Mouse (Mus musculus) cortical plate, adult 2 months (tissue): ENCODE data around the gene Cavin4. TPM values are rescaled to one million over a fixed set of nuclear protein-coding genes. Genes with fewer than 3 reads are reported as not detected.
A peak's percentile ranks its signal among the peaks of the same experiment; 100 is the strongest.
"Not testable (repeated sequence)": the region's sequence is repeated elsewhere in the genome, so short reads cannot be mapped to it uniquely, and the experiment has no call there.

Experiments used
- H3K27ac ChIP-seq: fragments of 200-500 bp; 2 replicates; pipeline ENCODE4 v1.5.1; 2012; ENCODE audit warnings: low read length, control low read depth, inconsistent platforms; ENCODE audit not compliant: insufficient read depth
- H3K4me1 ChIP-seq: fragments of 200-500 bp; 2 replicates; pipeline ENCODE4 v1.6.1; 2011; ENCODE audit warnings: low read length; ENCODE audit not compliant: control insufficient read depth, insufficient read depth
- H3K4me3 ChIP-seq: fragments of 200-500 bp; 2 replicates; pipeline ENCODE4 v1.5.1; 2011; ENCODE audit warnings: mild to moderate bottlenecking, low read length, control low read depth; ENCODE audit not compliant: insufficient read depth
- CTCF ChIP-seq: fragments of 200-500 bp; IDR thresholded peaks from 2 replicates; pipeline ENCODE4 v1.5.1; 2011; ENCODE audit warnings: mild to moderate bottlenecking, control low read depth, low read length; ENCODE audit not compliant: insufficient read depth; ENCODE audit errors: extremely low read depth
- POLR2A ChIP-seq: fragments of 200-500 bp; IDR thresholded peaks from 2 replicates; pipeline ENCODE4 v1.6.1; 2011; ENCODE audit warnings: mild to moderate bottlenecking, low read length, control low read depth; ENCODE audit not compliant: insufficient read depth; ENCODE audit errors: extremely low read depth
- polyA plus RNA-seq: library from polyadenylated mRNA; depleted of rRNA; stranded (reverse); fragments of >200 nt; gene quantifications from 2 replicates; pipeline ENCODE4 v1.2.3, GENCODE M21; 2012

The Cavin4 gene
- polyA plus RNA-seq, 1 experiment, result 0.90 TPM

- peak overlapping the region; percentile 70; the same call in 1 of the 2 replicates for H3K27ac ChIP-seq
- no peak overlapping the region for H3K4me3 ChIP-seq
- H3K4me1 ChIP-seq, result peaks cover 4% of the 10 kb centered on the region; the same call in 1 of the 2 replicates
- TF ChIP-seq CTCF, result no peak
Measured at GRCm38 (mm10) chr4:48660619-48661575, 2.4 kb upstream of the Cavin4 start.

GRCm38 (mm10) chr4:48664021-48664420, 707 bp downstream of the Cavin4 start:
- no peak for TF ChIP-seq POLR2A
- TF ChIP-seq CTCF, result no peak
- Histone ChIP-seq H3K4me1 (peaks cover 4% of the 10 kb centered on the region; the same call in 1 of the 2 replicates), H3K27ac (no peak overlapping the region), H3K4me3 (no peak overlapping the region)

GRCm38 (mm10) chr4:48667279-48667678, 4.0 kb downstream of the Cavin4 start:
- Histone ChIP-seq H3K4me3 (no peak overlapping the region), H3K27ac (no peak overlapping the region), H3K4me1 (no peaks in the 10 kb centered on the region)
- no peak for TF ChIP-seq CTCF
- TF ChIP-seq POLR2A, result no peak

GRCm38 (mm10) chr4:48672915-48673314, 9.6 kb downstream of the Cavin4 start:
- TF ChIP-seq POLR2A, result no peak
- TF ChIP-seq CTCF, result no peak
- no peak overlapping the region for H3K27ac ChIP-seq
- no peak overlapping the region for H3K4me3 ChIP-seq
- no peaks in the 10 kb centered on the region; the same call in 1 of the 2 replicates for H3K4me1 ChIP-seq

DNA sequence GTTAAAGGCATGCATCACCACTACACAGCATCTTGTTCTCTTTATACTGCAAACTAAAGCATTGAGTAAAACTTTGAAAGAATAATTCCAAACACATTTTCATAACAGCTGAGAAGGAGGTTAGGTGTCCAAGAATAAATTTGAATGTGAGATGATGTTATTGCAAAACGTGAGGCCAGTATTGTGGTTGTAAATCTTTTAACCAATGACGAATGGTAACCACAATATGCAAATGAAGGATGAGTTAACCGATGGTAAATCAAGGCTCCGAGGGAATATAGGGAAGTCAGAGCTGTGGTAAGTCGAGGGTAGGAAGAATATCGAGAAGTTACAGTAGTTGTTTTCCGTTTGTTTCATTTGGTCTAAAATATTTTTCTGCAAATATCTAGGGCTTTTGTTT, 11.1 kb downstream of the Cavin4 start:
- Histone ChIP-seq H3K4me3 (no peak overlapping the region), H3K4me1 (no peaks in the 10 kb centered on the region; the same call in 1 of the 2 replicates), H3K27ac (no peak overlapping the region)
- TF ChIP-seq CTCF (no peak), POLR2A (no peak)

DNA sequence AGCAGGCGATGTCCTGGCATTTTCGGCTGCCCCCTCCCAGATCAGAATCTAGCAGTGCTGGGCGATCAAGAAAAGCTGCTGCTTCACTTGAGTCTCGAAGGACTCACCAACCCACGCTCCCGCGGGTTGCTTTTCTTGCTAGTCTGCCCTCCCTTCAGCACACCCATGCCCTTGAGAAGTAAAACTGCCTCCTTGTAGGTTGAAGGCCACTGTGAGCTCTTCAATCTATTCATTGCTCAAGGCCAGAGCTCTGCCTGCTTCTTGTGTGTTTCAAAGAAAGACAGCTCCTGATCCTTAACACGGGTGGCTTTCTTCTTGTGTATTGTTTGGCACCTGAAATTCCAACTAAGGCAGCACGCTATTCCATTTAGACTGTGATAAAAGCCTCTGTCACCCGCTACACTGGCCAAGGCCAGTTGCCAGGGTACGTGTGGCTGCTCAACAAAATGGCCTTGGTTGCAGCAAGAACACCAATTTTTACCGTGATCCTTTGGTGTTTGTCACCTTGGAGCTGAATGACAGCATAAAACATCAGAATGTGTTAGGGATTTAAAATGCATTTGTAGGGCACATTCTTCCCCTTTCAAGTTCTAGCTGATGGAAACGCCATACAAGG, 13.4 kb downstream of the Cavin4 start:
- TF ChIP-seq POLR2A, result no peak
- no peak for TF ChIP-seq CTCF
- H3K4me3 ChIP-seq, result no peak overlapping the region
- H3K27ac ChIP-seq, result no peak overlapping the region
- no peaks in the 10 kb centered on the region; the same call in 1 of the 2 replicates for H3K4me1 ChIP-seq

GRCm38 (mm10) chr4:48677276-48677675, 14.0 kb downstream of the Cavin4 start:
- Histone ChIP-seq H3K4me3 (no peak overlapping the region), H3K27ac (no peak overlapping the region), H3K4me1 (no peaks in the 10 kb centered on the region; the same call in 1 of the 2 replicates)
- TF ChIP-seq POLR2A, result no peak
- TF ChIP-seq CTCF, result no peak

DNA sequence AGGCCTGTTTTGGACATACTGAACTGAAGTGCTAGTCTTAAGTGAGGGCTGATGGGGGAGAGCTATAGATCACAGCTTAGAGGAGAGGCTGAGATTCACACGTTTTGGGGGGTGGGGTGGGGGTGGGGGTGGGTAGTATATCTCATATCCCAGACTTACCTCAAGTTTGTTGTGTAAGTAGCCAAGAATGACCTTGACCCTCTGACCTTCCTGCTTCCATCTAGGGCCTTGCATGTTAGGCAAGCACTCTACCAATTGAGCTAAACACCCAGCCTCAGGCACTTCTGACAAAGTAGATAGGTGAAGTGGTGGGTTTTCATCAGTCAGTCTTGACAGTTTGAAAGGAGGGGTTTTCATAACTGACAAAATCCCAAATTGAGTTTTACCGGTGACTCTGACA, 14.5 kb downstream of the Cavin4 start:
- H3K4me3 ChIP-seq, result no peak overlapping the region
- no peak overlapping the region for H3K27ac ChIP-seq
- no peak for TF ChIP-seq POLR2A
- no peaks in the 10 kb centered on the region; the same call in 1 of the 2 replicates for H3K4me1 ChIP-seq

- no peaks in the 10 kb centered on the region; the same call in 1 of the 2 replicates for H3K4me1 ChIP-seq
- no peak overlapping the region for H3K4me3 ChIP-seq
- no peak overlapping the region for H3K27ac ChIP-seq
- TF ChIP-seq CTCF, result no peak
- no peak for TF ChIP-seq POLR2A
Measured at GRCm38 (mm10) chr4:48678793-48679192, 15.5 kb downstream of the Cavin4 start.

GRCm38 (mm10) chr4:48679728-48680127, 16.4 kb downstream of the Cavin4 start:
- not testable (repeated sequence) for H3K4me1 ChIP-seq, H3K27ac ChIP-seq, H3K4me3 ChIP-seq

- Histone ChIP-seq H3K4me1 (no peaks in the 10 kb centered on the region; the same call in 1 of the 2 replicates), H3K4me3 (no peak overlapping the region), H3K27ac (no peak overlapping the region)
- TF ChIP-seq POLR2A, result no peak
- TF ChIP-seq CTCF, result no peak
Measured at GRCm38 (mm10) chr4:48680214-48680613, 16.9 kb downstream of the Cavin4 start.
